Mouse (Mus musculus): Measurements from ENCODE around the gene Actn4. TPM values are rescaled to one million over a fixed set of nuclear protein-coding genes. Genes with fewer than 3 reads are reported as not detected.

Gene Actn4
- polyA plus RNA-seq, 1 experiment from 2014 or later = 166 TPM

- peaks cover 95% of the 10 kb centered on the region for H3K36me3 ChIP-seq
- 77% methylated on average over 10 of the region's 10 CpGs for WGBS (ENCODE audit: insufficient replicate concordance)
- H3K4me2 ChIP-seq = no peak overlapping the region
- H3K9ac ChIP-seq = no peak overlapping the region
- no peaks in the 10 kb centered on the region for H3K27me3 ChIP-seq (replicated peaks)
- H3K27ac ChIP-seq = peak overlapping the region; percentile 65
- peaks cover 84% of the 10 kb centered on the region for H3K4me1 ChIP-seq
- no peak for ATAC-seq
- H3K4me3 ChIP-seq = no peak overlapping the region
- H3K9me3 ChIP-seq (replicated peaks) = no peaks in the 10 kb centered on the region
These were observed 44.4 kb downstream of the Actn4 start for GRCm38 (mm10) chr7:28917503-28918426.

- H3K27me3 ChIP-seq (replicated peaks) = no peaks in the 10 kb centered on the region
- peaks cover 71% of the 10 kb centered on the region for H3K4me1 ChIP-seq
- no peaks in the 10 kb centered on the region for H3K9me3 ChIP-seq (replicated peaks)
- H3K36me3 ChIP-seq = peaks cover 98% of the 10 kb centered on the region
- H3K4me2 ChIP-seq = no peak overlapping the region
- no peak overlapping the region for H3K4me3 ChIP-seq
- ATAC-seq = no peak
- no peak overlapping the region for H3K27ac ChIP-seq
- H3K9ac ChIP-seq = no peak overlapping the region
These were observed 45.6 kb downstream of the Actn4 start for GRCm38 (mm10) chr7:28916491-28916890.

GRCm38 (mm10) chr7:28913171-28913570 lies 49.0 kb downstream of the Actn4 start:
- Histone ChIP-seq H3K9me3 (replicated peaks) (no peaks in the 10 kb centered on the region), H3K4me3 (no peak overlapping the region), H3K36me3 (peaks cover 100% of the 10 kb centered on the region), H3K9ac (no peak overlapping the region), H3K27ac (no peak overlapping the region), H3K4me1 (peaks cover 38% of the 10 kb centered on the region), H3K4me2 (no peak overlapping the region), H3K27me3 (replicated peaks) (no peaks in the 10 kb centered on the region)
- WGBS (ENCODE audit: insufficient replicate concordance) = 83% methylated on average over 11 of the region's 11 CpGs
- no peak for ATAC-seq

DNA sequence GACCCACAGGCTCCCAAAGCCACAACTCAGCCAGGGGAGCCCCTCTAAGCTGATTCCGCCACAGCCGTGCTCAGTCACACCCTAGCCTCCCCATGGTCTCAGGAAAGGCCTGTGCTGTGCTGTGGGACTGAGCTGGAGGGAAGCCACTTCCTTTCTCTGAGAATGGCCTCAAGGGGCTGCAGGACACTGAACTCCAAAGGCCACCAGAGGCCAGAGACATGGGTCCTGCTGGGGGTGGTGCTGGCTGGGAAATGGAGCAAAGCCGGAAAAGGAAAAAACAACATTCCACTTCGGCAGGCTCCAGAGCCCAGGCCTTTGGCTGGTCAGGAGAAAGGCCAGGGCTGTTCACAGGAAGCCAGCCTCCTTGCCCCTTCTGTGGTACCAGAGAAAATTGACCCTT lies 50.5 kb downstream of the Actn4 start:
- peak overlapping the region; percentile 49 for H3K27ac ChIP-seq
- no peak overlapping the region for H3K4me3 ChIP-seq
- 78% methylated on average over 4 of the region's 4 CpGs for WGBS (ENCODE audit: insufficient replicate concordance)
- peak; percentile 57; the same call in 1 of the 2 replicates for ATAC-seq
- H3K4me1 ChIP-seq = peaks cover 24% of the 10 kb centered on the region
- no peak overlapping the region for H3K9ac ChIP-seq
- H3K36me3 ChIP-seq = peaks cover 100% of the 10 kb centered on the region
- no peaks in the 10 kb centered on the region for H3K9me3 ChIP-seq (replicated peaks)
- no peak overlapping the region for H3K4me2 ChIP-seq
- no peaks in the 10 kb centered on the region for H3K27me3 ChIP-seq (replicated peaks)

GRCm38 (mm10) chr7:28907195-28907594 lies 54.9 kb downstream of the Actn4 start:
- Histone ChIP-seq H3K9me3 (replicated peaks) (no peaks in the 10 kb centered on the region), H3K4me1 (no peaks in the 10 kb centered on the region; the same call in 1 of the 2 replicates), H3K27ac (no peak overlapping the region), H3K9ac (no peak overlapping the region), H3K27me3 (replicated peaks) (no peaks in the 10 kb centered on the region), H3K36me3 (peaks cover 100% of the 10 kb centered on the region), H3K4me2 (no peak overlapping the region), H3K4me3 (no peak overlapping the region)
- no peak for ATAC-seq
- WGBS (ENCODE audit: insufficient replicate concordance) = 86% methylated on average over 5 of the region's 5 CpGs

GRCm38 (mm10) chr7:28903778-28904177 lies 58.4 kb downstream of the Actn4 start:
- ATAC-seq = no peak
- Histone ChIP-seq H3K27me3 (replicated peaks) (no peaks in the 10 kb centered on the region), H3K4me2 (no peak overlapping the region), H3K4me1 (no peaks in the 10 kb centered on the region), H3K4me3 (no peak overlapping the region), H3K27ac (no peak overlapping the region), H3K9ac (no peak overlapping the region), H3K9me3 (replicated peaks) (no peaks in the 10 kb centered on the region), H3K36me3 (peaks cover 100% of the 10 kb centered on the region)
- WGBS (ENCODE audit: insufficient replicate concordance) = 86% methylated on average over 10 of the region's 10 CpGs

- Histone ChIP-seq H3K27me3 (replicated peaks) (no peaks in the 10 kb centered on the region), H3K9ac (no peak overlapping the region), H3K36me3 (peaks cover 100% of the 10 kb centered on the region), H3K4me3 (no peak overlapping the region), H3K9me3 (replicated peaks) (no peaks in the 10 kb centered on the region), H3K4me2 (no peak overlapping the region), H3K4me1 (no peaks in the 10 kb centered on the region), H3K27ac (no peak overlapping the region)
- no peak for ATAC-seq
- 82% methylated on average over 3 of the region's 3 CpGs for WGBS (ENCODE audit: insufficient replicate concordance)
These were observed 59.3 kb downstream of the Actn4 start for GRCm38 (mm10) chr7:28902809-28903208.

DNA sequence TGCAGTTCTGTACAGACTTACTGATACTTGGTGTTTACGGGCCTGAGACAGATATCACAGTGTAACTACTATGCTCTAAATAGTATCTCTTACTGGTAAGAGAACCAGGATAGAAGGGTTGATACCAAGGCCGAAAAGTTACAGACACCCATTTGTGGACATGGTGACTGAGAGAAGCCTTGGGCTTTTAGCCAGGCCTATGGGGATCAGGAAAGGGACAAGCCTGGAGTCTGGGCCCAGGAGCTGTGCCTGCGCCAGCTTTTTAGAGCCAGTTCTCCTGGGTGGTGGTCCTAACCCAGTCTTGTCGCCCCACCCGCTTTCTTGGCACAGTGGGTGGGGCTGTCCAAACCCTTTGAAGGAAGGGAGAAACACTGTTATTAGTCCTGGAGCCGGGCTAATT lies 60.0 kb downstream of the Actn4 start:
- H3K27me3 ChIP-seq (replicated peaks) = no peaks in the 10 kb centered on the region
- no peak overlapping the region for H3K4me3 ChIP-seq
- WGBS (ENCODE audit: insufficient replicate concordance) = 89% methylated on average over 6 of the region's 6 CpGs
- no peak overlapping the region for H3K9ac ChIP-seq
- no peak overlapping the region for H3K27ac ChIP-seq
- ATAC-seq = no peak
- no peaks in the 10 kb centered on the region for H3K4me1 ChIP-seq
- H3K4me2 ChIP-seq = no peak overlapping the region
- no peaks in the 10 kb centered on the region for H3K9me3 ChIP-seq (replicated peaks)
- H3K36me3 ChIP-seq = peaks cover 100% of the 10 kb centered on the region

DNA sequence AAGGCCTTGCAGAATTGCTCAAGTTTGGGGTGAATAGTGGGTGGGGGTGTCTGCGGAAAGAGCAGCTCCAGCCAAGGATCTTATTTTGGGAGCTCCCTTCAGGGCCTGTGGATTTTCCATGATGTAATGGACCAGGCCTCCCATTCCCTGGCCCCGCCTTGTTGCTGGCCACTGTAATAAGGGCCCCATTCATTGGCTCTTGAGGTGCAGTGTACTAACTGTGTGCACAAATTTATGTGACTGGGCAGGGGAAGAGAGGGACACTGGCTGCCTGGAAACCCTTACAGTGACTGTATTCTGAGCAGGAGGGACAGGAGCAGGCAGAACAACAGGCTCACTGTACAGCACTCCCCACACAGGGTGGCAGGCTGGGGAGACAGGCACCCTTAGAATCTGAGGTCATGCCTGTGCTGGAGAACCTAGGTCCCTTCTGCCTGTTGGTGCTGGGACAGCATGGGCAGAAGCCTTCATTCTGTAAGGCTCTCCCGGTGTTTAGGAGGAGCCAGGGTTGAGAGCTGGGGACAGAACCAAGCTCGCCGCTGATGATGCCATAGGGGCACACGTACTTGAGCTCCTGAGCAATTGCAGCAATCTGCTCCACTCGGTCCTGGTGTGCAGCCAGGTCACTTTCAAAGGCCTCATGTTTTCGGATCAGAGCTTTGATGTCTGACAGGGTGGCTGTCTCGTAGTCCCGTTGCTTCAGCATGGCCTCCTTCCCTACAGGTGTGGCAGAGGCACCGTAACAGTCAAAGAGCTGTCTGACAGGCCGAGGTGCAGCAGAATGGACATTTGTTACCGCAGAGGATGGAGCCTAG lies 60.6 kb downstream of the Actn4 start:
- H3K27ac ChIP-seq = no peak overlapping the region
- H3K27me3 ChIP-seq (replicated peaks) = no peaks in the 10 kb centered on the region
- H3K36me3 ChIP-seq = peaks cover 100% of the 10 kb centered on the region
- no peak overlapping the region for H3K4me3 ChIP-seq
- H3K4me1 ChIP-seq = no peaks in the 10 kb centered on the region
- H3K9ac ChIP-seq = no peak overlapping the region
- ATAC-seq = peak; percentile 25; the same call in 1 of the 2 replicates
- 89% methylated on average over 13 of the region's 13 CpGs for WGBS (ENCODE audit: insufficient replicate concordance)
- no peaks in the 10 kb centered on the region for H3K9me3 ChIP-seq (replicated peaks)
- H3K4me2 ChIP-seq = no peak overlapping the region

DNA sequence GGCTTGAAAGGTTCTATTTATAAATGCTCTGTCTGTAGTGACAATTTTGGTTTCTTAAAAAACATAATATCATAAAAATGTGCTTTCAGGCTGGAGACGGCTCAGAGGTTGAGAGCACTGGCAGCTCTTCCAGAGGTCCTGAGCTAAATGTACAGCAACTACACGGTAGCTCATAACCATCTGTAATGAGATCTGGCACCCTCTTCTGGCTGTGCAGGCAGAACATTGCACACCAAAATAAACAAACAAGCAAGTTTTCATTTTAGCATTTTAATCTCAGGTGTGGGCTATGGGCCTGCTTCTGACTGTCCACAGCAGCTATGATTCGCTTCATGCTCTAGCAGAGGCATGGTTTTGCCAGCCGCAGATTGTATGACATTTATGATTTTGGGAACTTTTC lies 62.2 kb downstream of the Actn4 start:
- 89% methylated on average over 4 of the region's 4 CpGs for WGBS (ENCODE audit: insufficient replicate concordance)

GRCm38 (mm10) chr7:28897661-28898060 lies 64.5 kb downstream of the Actn4 start:
- H3K9ac ChIP-seq = no peak overlapping the region
- H3K4me1 ChIP-seq = peaks cover 24% of the 10 kb centered on the region
- H3K36me3 ChIP-seq = peaks cover 99% of the 10 kb centered on the region
- WGBS (ENCODE audit: insufficient replicate concordance) = 82% methylated on average over 6 of the region's 6 CpGs
- ATAC-seq = no peak
- H3K27ac ChIP-seq = no peak overlapping the region
- H3K4me3 ChIP-seq = no peak overlapping the region
- H3K4me2 ChIP-seq = no peak overlapping the region
- H3K9me3 ChIP-seq (replicated peaks) = no peaks in the 10 kb centered on the region
- H3K27me3 ChIP-seq (replicated peaks) = no peaks in the 10 kb centered on the region

More for the DNA sequence above, 62.2 kb downstream of the Actn4 start:
- Histone ChIP-seq H3K27me3 (replicated peaks) (no peaks in the 10 kb centered on the region), H3K36me3 (peaks cover 100% of the 10 kb centered on the region), H3K4me2 (no peak overlapping the region), H3K9me3 (replicated peaks) (no peaks in the 10 kb centered on the region), H3K9ac (no peak overlapping the region), H3K27ac (no peak overlapping the region), H3K4me1 (peaks cover 10% of the 10 kb centered on the region), H3K4me3 (no peak overlapping the region)
- ATAC-seq = no peak

GRCm38 (mm10) chr7:28894942-28895341 lies 67.2 kb downstream of the Actn4 start:
- no peaks in the 10 kb centered on the region for H3K9me3 ChIP-seq (replicated peaks)
- H3K4me2 ChIP-seq = no peak overlapping the region; the same call in 1 of the 2 replicates
- peaks cover 24% of the 10 kb centered on the region for H3K4me1 ChIP-seq
- peaks cover 10% of the 10 kb centered on the region for H3K27me3 ChIP-seq (replicated peaks)
- H3K36me3 ChIP-seq = peaks cover 88% of the 10 kb centered on the region
- peak; percentile 53 for ATAC-seq
- H3K27ac ChIP-seq = peak overlapping the region; percentile 60
- 0 out of 2 replicates have a peak overlapping the region, but pooled peaks have one; percentile 2 for H3K9ac ChIP-seq
- H3K4me3 ChIP-seq = no peak overlapping the region
- WGBS (ENCODE audit: insufficient replicate concordance) = 21% methylated on average over 5 of the region's 5 CpGs

Data from liver, embryonic 12.5 days (tissue).